Mouse (Mus musculus) MEL (cell line): Measurements from ENCODE around the gene Cd79b.

ENCODE experiments used
- CTCF ChIP-seq, 3 experiments: IDR thresholded peaks in 2 of 3; conservative IDR thresholded peaks in 1 of 3; 2 replicates each; pipeline ENCODE4 v1.5.1; 2011 to 2012; ENCODE audit warnings: low read length in 3 of 3, low read depth in 2 of 3, mild to moderate bottlenecking in 2 of 3, improper control_type of control experiment in 1 of 3, inconsistent platforms in 1 of 3, mixed read lengths in 1 of 3, moderate library complexity in 1 of 3; ENCODE audit not compliant: control insufficient read depth in 1 of 3, insufficient read depth in 1 of 3, poor library complexity in 1 of 3, severe bottlenecking in 1 of 3
- POLR2A ChIP-seq, 2 experiments: IDR thresholded peaks; 2 replicates each; pipeline ENCODE4 v1.6.1; 2011 to 2012; ENCODE audit warnings: low read length in 2 of 2, mild to moderate bottlenecking in 2 of 2, control low read depth in 1 of 2, improper control_type of control experiment in 1 of 2, low read depth in 1 of 2, moderate library complexity in 1 of 2; ENCODE audit not compliant: control insufficient read depth in 1 of 2, insufficient read depth in 1 of 2, poor library complexity in 1 of 2
- RAD21 ChIP-seq: IDR thresholded peaks from 2 replicates; pipeline ENCODE4 v1.6.1; 2011; ENCODE audit warnings: mild to moderate bottlenecking, low read depth, low read length, improper control_type of control experiment
- TBP ChIP-seq: IDR thresholded peaks from 2 replicates; pipeline ENCODE4 v1.8.0; 2011; ENCODE audit warnings: low read depth, low read length, improper control_type of control experiment
- USF1 ChIP-seq: IDR thresholded peaks from 2 replicates; pipeline ENCODE4 v1.6.1; 2014; ENCODE audit warnings: low read depth, mild to moderate bottlenecking, inconsistent platforms, low read length, improper control_type of control experiment, moderate library complexity

DNA sequence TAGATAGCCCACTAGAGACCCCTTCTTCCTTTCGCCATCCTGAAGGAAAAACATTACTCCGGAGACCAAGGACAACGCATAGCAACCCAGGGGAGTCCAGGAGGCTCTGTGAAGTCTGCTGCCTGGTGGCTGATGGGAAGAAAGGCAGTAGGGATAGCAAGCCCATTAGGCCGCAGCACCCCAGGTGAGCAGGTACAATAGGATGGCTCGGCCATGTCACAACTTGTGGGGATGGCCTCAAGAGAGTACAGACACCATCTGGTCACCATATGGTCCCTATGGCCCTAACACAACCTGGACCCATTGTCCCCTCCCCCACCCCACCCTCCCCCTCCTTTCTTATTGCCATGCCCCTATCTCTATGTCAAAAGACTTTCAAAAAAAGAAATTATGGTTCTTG is 46.7 kb downstream of the Cd79b start:
- TF ChIP-seq RAD21: no peak
- no peak for TF ChIP-seq CTCF (IDR thresholded peaks at IDR 0.05 in 2 of 3, conservative IDR thresholded peaks at IDR 0.05 in 1 of 3; ENCODE audit: control insufficient read depth in 1 of 3, insufficient read depth in 1 of 3, low read depth in 2 of 3, low read length in 3 of 3, poor library complexity in 1 of 3, severe bottlenecking in 1 of 3)
- TF ChIP-seq POLR2A (IDR thresholded peaks at IDR 0.05; ENCODE audit: control insufficient read depth in 1 of 2, insufficient read depth in 1 of 2, low read depth in 1 of 2, low read length in 2 of 2, poor library complexity in 1 of 2): no peak
- no peak for TF ChIP-seq USF1
- no peak for TF ChIP-seq TBP
